Mouse (Mus musculus): ENCODE data around the gene Rassf3.

- TF ChIP-seq CTCF (IDR thresholded peaks at IDR 0.05; ENCODE audit: low read depth) (no peak), EP300 (IDR thresholded peaks at IDR 0.05; ENCODE audit: low read depth) (no peak)
Observed at GRCm38 (mm10) chr10:121421657-121422290, 54.4 kb downstream of the Rassf3 start.
